Mouse (Mus musculus): ENCODE results near the gene Pigyl. TPM values are rescaled to one million over a fixed set of nuclear protein-coding genes. Genes with fewer than 3 reads are reported as not detected.
A peak's percentile ranks its signal among the peaks of the same experiment; 100 is the strongest.
"Not testable (repeated sequence)": the region's sequence is repeated elsewhere in the genome, so short reads cannot be mapped to it uniquely, and the experiment has no call there.

Gene Pigyl
- polyA plus RNA-seq, 1 experiment from 2014 or later = 90.4 TPM

GRCm38 (mm10) chr9:22136765-22137547 is 19.7 kb upstream of the Pigyl start:
- Histone ChIP-seq H3K9me3 (replicated peaks; ENCODE audit: control insufficient read depth, low read length) (no peaks in the 10 kb centered on the region), H3K36me3 (ENCODE audit: control insufficient read depth, insufficient read depth, low read length) (no peaks in the 10 kb centered on the region), H3K27ac (ENCODE audit: low read length) (no peak overlapping the region), H3K27me3 (ENCODE audit: control insufficient read depth, insufficient read depth, low read length) (no peaks in the 10 kb centered on the region; the same call in 1 of the 2 replicates), H3K9ac (ENCODE audit: low read length) (peak overlapping the region; percentile 52; the same call in 1 of the 2 replicates), H3K4me1 (ENCODE audit: control insufficient read depth, insufficient read depth, low read length) (peaks cover 16% of the 10 kb centered on the region), H3K4me3 (replicated peaks; ENCODE audit: low read length) (no peak overlapping the region), H3K4me2 (ENCODE audit: low read depth, low read length) (no peak overlapping the region)
- ATAC-seq (ENCODE audit: insufficient read depth, low FRiP score) = no peak
- WGBS = 23% methylated on average over 23 of the region's 23 CpGs

- 32% methylated on average over 2 of the region's 2 CpGs for WGBS
- H3K4me1 ChIP-seq (ENCODE audit: control insufficient read depth, insufficient read depth, low read length) = peaks cover 14% of the 10 kb centered on the region; the same call in 1 of the 2 replicates
- no peaks in the 10 kb centered on the region for H3K27me3 ChIP-seq (ENCODE audit: control insufficient read depth, insufficient read depth, low read length)
- no peaks in the 10 kb centered on the region for H3K9me3 ChIP-seq (replicated peaks; ENCODE audit: control insufficient read depth, low read length)
- H3K9ac ChIP-seq (ENCODE audit: low read length) = no peak overlapping the region
- ATAC-seq (ENCODE audit: insufficient read depth, low FRiP score) = no peak
- no peaks in the 10 kb centered on the region for H3K36me3 ChIP-seq (ENCODE audit: control insufficient read depth, insufficient read depth, low read length)
- H3K4me3 ChIP-seq (replicated peaks; ENCODE audit: low read length) = no peak overlapping the region
- no peak overlapping the region for H3K4me2 ChIP-seq (ENCODE audit: low read depth, low read length)
- no peak overlapping the region for H3K27ac ChIP-seq (ENCODE audit: low read length)
These were observed 18.2 kb upstream of the Pigyl start for GRCm38 (mm10) chr9:22138480-22138879.

- no peak for ATAC-seq (ENCODE audit: insufficient read depth, low FRiP score)
- 85% methylated on average over 5 of the region's 5 CpGs for WGBS
These were observed 16.9 kb upstream of the Pigyl start for GRCm38 (mm10) chr9:22139746-22140145.

GRCm38 (mm10) chr9:22143108-22144037 is 13.3 kb upstream of the Pigyl start:
- no peak overlapping the region for H3K4me3 ChIP-seq (replicated peaks; ENCODE audit: low read length)
- H3K27ac ChIP-seq (ENCODE audit: low read length) = no peak overlapping the region
- no peaks in the 10 kb centered on the region for H3K27me3 ChIP-seq (ENCODE audit: control insufficient read depth, insufficient read depth, low read length)
- H3K4me1 ChIP-seq (ENCODE audit: control insufficient read depth, insufficient read depth, low read length) = no peaks in the 10 kb centered on the region
- 0 out of 2 replicates have a peak, but pooled peaks cover 2% of the 10 kb centered on the region for H3K36me3 ChIP-seq (ENCODE audit: control insufficient read depth, insufficient read depth, low read length)
- H3K9me3 ChIP-seq (replicated peaks; ENCODE audit: control insufficient read depth, low read length) = peaks cover 7% of the 10 kb centered on the region
- H3K4me2 ChIP-seq (ENCODE audit: low read depth, low read length) = no peak overlapping the region
- 50% methylated on average over 17 of the region's 17 CpGs for WGBS
- peak; percentile 78; the same call in 1 of the 2 replicates for ATAC-seq (ENCODE audit: insufficient read depth, low FRiP score)
- H3K9ac ChIP-seq (ENCODE audit: low read length) = no peak overlapping the region

More at GRCm38 (mm10) chr9:22139746-22140145, 16.9 kb upstream of the Pigyl start:
- no peaks in the 10 kb centered on the region for H3K9me3 ChIP-seq (replicated peaks; ENCODE audit: control insufficient read depth, low read length)
- no peak overlapping the region for H3K9ac ChIP-seq (ENCODE audit: low read length)
- H3K27me3 ChIP-seq (ENCODE audit: control insufficient read depth, insufficient read depth, low read length) = no peaks in the 10 kb centered on the region
- peaks cover 14% of the 10 kb centered on the region; the same call in 1 of the 2 replicates for H3K4me1 ChIP-seq (ENCODE audit: control insufficient read depth, insufficient read depth, low read length)
- H3K36me3 ChIP-seq (ENCODE audit: control insufficient read depth, insufficient read depth, low read length) = no peaks in the 10 kb centered on the region
- H3K4me3 ChIP-seq (replicated peaks; ENCODE audit: low read length) = no peak overlapping the region
- H3K27ac ChIP-seq (ENCODE audit: low read length) = no peak overlapping the region
- H3K4me2 ChIP-seq (ENCODE audit: low read depth, low read length) = no peak overlapping the region

GRCm38 (mm10) chr9:22144304-22144965 is 12.2 kb upstream of the Pigyl start:
- Histone ChIP-seq H3K4me2 (ENCODE audit: low read depth, low read length) (no peak overlapping the region), H3K4me1 (ENCODE audit: control insufficient read depth, insufficient read depth, low read length) (no peaks in the 10 kb centered on the region), H3K9me3 (replicated peaks; ENCODE audit: control insufficient read depth, low read length) (peaks cover 7% of the 10 kb centered on the region), H3K9ac (ENCODE audit: low read length) (no peak overlapping the region), H3K36me3 (ENCODE audit: control insufficient read depth, insufficient read depth, low read length) (0 out of 2 replicates have a peak, but pooled peaks cover 2% of the 10 kb centered on the region), H3K4me3 (replicated peaks; ENCODE audit: low read length) (no peak overlapping the region), H3K27me3 (ENCODE audit: control insufficient read depth, insufficient read depth, low read length) (no peaks in the 10 kb centered on the region), H3K27ac (ENCODE audit: low read length) (no peak overlapping the region)
- WGBS = 82% methylated on average over 7 of the region's 8 CpGs
- ATAC-seq (ENCODE audit: insufficient read depth, low FRiP score) = no peak

- Histone ChIP-seq H3K4me3 (replicated peaks; ENCODE audit: low read length) (no peak overlapping the region), H3K9ac (ENCODE audit: low read length) (no peak overlapping the region), H3K4me1 (ENCODE audit: control insufficient read depth, insufficient read depth, low read length) (no peaks in the 10 kb centered on the region), H3K9me3 (replicated peaks; ENCODE audit: control insufficient read depth, low read length) (peaks cover 7% of the 10 kb centered on the region), H3K27me3 (ENCODE audit: control insufficient read depth, insufficient read depth, low read length) (no peaks in the 10 kb centered on the region), H3K4me2 (ENCODE audit: low read depth, low read length) (no peak overlapping the region), H3K27ac (ENCODE audit: low read length) (no peak overlapping the region), H3K36me3 (ENCODE audit: control insufficient read depth, insufficient read depth, low read length) (0 out of 2 replicates have a peak, but pooled peaks cover 2% of the 10 kb centered on the region)
- peak; percentile 78 for ATAC-seq (ENCODE audit: insufficient read depth, low FRiP score)
- WGBS = 69% methylated on average over 20 of the region's 20 CpGs
These were observed 7.0 kb upstream of the Pigyl start for GRCm38 (mm10) chr9:22149426-22150248.

GRCm38 (mm10) chr9:22150249-22150693 is 6.4 kb upstream of the Pigyl start:
- not testable (repeated sequence) for H3K4me1 ChIP-seq (ENCODE audit: control insufficient read depth, insufficient read depth, low read length); H3K27ac ChIP-seq (ENCODE audit: low read length); H3K9ac ChIP-seq (ENCODE audit: low read length); ATAC-seq (ENCODE audit: insufficient read depth, low FRiP score); H3K4me2 ChIP-seq (ENCODE audit: low read depth, low read length); H3K9me3 ChIP-seq (replicated peaks; ENCODE audit: control insufficient read depth, low read length); H3K36me3 ChIP-seq (ENCODE audit: control insufficient read depth, insufficient read depth, low read length); H3K27me3 ChIP-seq (ENCODE audit: control insufficient read depth, insufficient read depth, low read length); H3K4me3 ChIP-seq (replicated peaks; ENCODE audit: low read length)
- 84% methylated on average over 7 of the region's 7 CpGs for WGBS

GRCm38 (mm10) chr9:22150946-22151345 is 5.7 kb upstream of the Pigyl start:
- ATAC-seq (ENCODE audit: insufficient read depth, low FRiP score) = no peak
- H3K9me3 ChIP-seq (replicated peaks; ENCODE audit: control insufficient read depth, low read length) = peaks cover 7% of the 10 kb centered on the region
- 73% methylated on average over 2 of the region's 2 CpGs for WGBS
- H3K9ac ChIP-seq (ENCODE audit: low read length) = no peak overlapping the region
- H3K4me3 ChIP-seq (replicated peaks; ENCODE audit: low read length) = no peak overlapping the region
- H3K4me1 ChIP-seq (ENCODE audit: control insufficient read depth, insufficient read depth, low read length) = no peaks in the 10 kb centered on the region
- no peaks in the 10 kb centered on the region for H3K27me3 ChIP-seq (ENCODE audit: control insufficient read depth, insufficient read depth, low read length)
- H3K4me2 ChIP-seq (ENCODE audit: low read depth, low read length) = no peak overlapping the region
- H3K36me3 ChIP-seq (ENCODE audit: control insufficient read depth, insufficient read depth, low read length) = 0 out of 2 replicates have a peak, but pooled peaks cover 2% of the 10 kb centered on the region
- no peak overlapping the region for H3K27ac ChIP-seq (ENCODE audit: low read length)

All from stomach, embryonic 16.5 days (tissue).